Mouse (Mus musculus) liver, adult 2 months (tissue): Measurements from ENCODE around the gene Kif22.

Source experiments
- CTCF ChIP-seq: fragments of 200-500 bp; IDR thresholded peaks from 2 replicates; pipeline ENCODE4 v1.5.1; 2011; ENCODE audit warnings: low read depth, low read length, control low read depth
- POLR2A ChIP-seq: fragments of 200-500 bp; IDR thresholded peaks from 2 replicates; pipeline ENCODE4 v1.6.1; 2011; ENCODE audit warnings: low read length, control low read depth; ENCODE audit not compliant: insufficient read depth; ENCODE audit errors: extremely low read depth

DNA sequence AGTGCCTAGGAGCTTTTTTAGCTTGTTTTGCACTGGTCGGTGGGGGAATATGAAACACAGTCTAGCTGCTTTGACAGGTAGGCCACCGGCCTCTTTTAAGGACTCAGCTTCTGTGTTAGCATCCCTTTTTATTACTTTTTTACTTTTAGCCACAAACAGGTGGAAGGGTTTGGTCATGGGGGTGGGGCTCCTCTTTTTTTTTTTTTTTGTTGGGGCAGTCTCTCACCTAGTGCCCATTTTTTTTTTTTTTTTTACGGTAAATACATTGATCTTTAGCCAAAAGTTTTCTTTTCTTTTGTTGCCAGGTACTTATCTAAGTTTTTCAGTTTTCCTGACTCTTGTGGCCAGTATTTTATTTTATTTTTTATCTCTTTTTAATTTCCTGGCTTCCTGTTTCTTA lies 45.8 kb upstream of the Kif22 start:
- TF ChIP-seq POLR2A = no peak
- no peak for TF ChIP-seq CTCF
